Mouse (Mus musculus): ENCODE results near the gene Slc43a2.

GRCm38 (mm10) chr11:75486192-75486591 lies 45.3 kb upstream of the Slc43a2 start:
- TF ChIP-seq CTCF (IDR thresholded peaks at IDR 0.05; ENCODE audit: low read depth, low read length) (no peak), GATA1 (IDR thresholded peaks at IDR 0.05; ENCODE audit: borderline replicate concordance, low read length) (no peak), POLR2AphosphoS5 (IDR thresholded peaks at IDR 0.05; ENCODE audit: insufficient replicate concordance, low read depth, low read length) (no peak)

All from G1E (cell line).